Mouse (Mus musculus) limb, embryonic 11.5 days (tissue): ENCODE data around the gene Cntn1. TPM values are rescaled to one million over a fixed set of nuclear protein-coding genes. Genes with fewer than 3 reads are reported as not detected.

Source experiments
- ATAC-seq: fragments of 200-750 bp; cut with Nextera tagmentation; 2 replicates; pipeline ENCODE4 v1.8.0; 2017; ENCODE audit warnings: low read depth; ENCODE audit not compliant: insufficient number of reproducible peaks, low FRiP score, low TSS enrichment
- DNase-seq: peaks from one replicate; pipeline ENCODE4 v3.0.0-alpha.2; 2015; ENCODE audit warnings: low spot score
- H3K27ac ChIP-seq: fragments of 300-500 bp; sonication (generic); replicated peaks from 2 replicates; pipeline ENCODE4 v1.5.1; 2014; ENCODE audit warnings: low read depth, mild to moderate bottlenecking, low read length
- H3K27me3 ChIP-seq: fragments of 300-500 bp; sonication (generic); 2 replicates; pipeline ENCODE4 v1.6.1; 2014; ENCODE audit warnings: mild to moderate bottlenecking, low read length, mixed read lengths; ENCODE audit not compliant: control insufficient read depth, insufficient read depth
- H3K36me3 ChIP-seq: fragments of 300-500 bp; sonication (generic); 2 replicates; pipeline ENCODE4 v1.6.1; 2014; ENCODE audit warnings: mild to moderate bottlenecking, low read length, moderate library complexity, mixed read lengths; ENCODE audit not compliant: control insufficient read depth, insufficient read depth
- H3K4me1 ChIP-seq: fragments of 300-500 bp; sonication (generic); 2 replicates; pipeline ENCODE4 v1.6.1; 2014; ENCODE audit warnings: low read length, mixed read lengths; ENCODE audit not compliant: control insufficient read depth, insufficient read depth
- H3K4me2 ChIP-seq: fragments of 300-500 bp; sonication (generic); 2 replicates; pipeline ENCODE4 v1.6.1; 2014; ENCODE audit warnings: low read depth, mild to moderate bottlenecking, moderate library complexity; ENCODE audit not compliant: severe bottlenecking
- H3K4me3 ChIP-seq: fragments of 300-500 bp; sonication (generic); 2 replicates; pipeline ENCODE4 v1.5.1; 2014; ENCODE audit warnings: low read depth, low read length
- H3K9ac ChIP-seq: fragments of 300-500 bp; sonication (generic); 2 replicates; pipeline ENCODE4 v1.6.1; 2014; ENCODE audit warnings: mild to moderate bottlenecking, low read length
- H3K9me3 ChIP-seq: fragments of 300-500 bp; sonication (generic); 2 replicates; pipeline ENCODE4 v1.6.1; 2016; ENCODE audit warnings: low read length; ENCODE audit not compliant: control insufficient read depth
- WGBS: fragments of 180-500 bp; shearing (Covaris S2); extraction: QIAGEN DNeasy Blood & Tissue Kit; methylation state at CpG from one replicate; pipeline ENCODE4 v1.1.7; 2014; 5-methylcytosine and 5-hydroxymethylcytosine counted together
- polyA plus RNA-seq: library from polyadenylated mRNA; unstranded; fragments of >200 nt; fragmentation: Nextera tagmentation; extraction: Ambion mirVana; gene quantifications from 2 replicates; pipeline ENCODE4 v1.2.1, GENCODE M21; 2014

Cntn1 gene
- polyA plus RNA-seq, 1 experiment from 2014 or later, result 0.64 TPM

DNA sequence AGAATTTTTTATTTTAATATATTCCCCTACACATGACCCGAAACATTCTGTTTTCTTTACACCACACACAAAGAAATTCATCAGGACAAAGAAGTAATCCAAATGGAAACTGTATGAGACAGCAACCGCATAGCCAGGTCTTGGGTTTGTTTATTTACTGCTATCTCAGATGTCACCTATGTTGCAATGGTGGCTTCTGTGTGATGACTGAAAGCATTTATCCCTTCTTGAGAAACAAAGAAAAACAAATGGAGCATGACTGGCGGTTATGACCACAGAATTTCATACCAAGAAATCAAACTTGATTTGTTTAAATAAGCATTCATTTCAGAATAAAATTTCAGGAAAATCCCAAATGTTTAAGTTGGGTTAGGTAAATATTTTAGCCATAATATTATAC lies 245.5 kb downstream of the Cntn1 start:
- H3K9ac ChIP-seq, result no peak overlapping the region
- H3K27ac ChIP-seq, result no peak overlapping the region
- H3K4me3 ChIP-seq, result no peak overlapping the region
- 0 out of 2 replicates have a peak, but pooled peaks cover under 1% of the 10 kb centered on the region for H3K4me1 ChIP-seq
- DNase-seq (no peak), ATAC-seq (no peak)
- no peak overlapping the region for H3K4me2 ChIP-seq
- H3K36me3 ChIP-seq, result no peaks in the 10 kb centered on the region
- no peaks in the 10 kb centered on the region for H3K9me3 ChIP-seq
- H3K27me3 ChIP-seq, result no peaks in the 10 kb centered on the region
- WGBS, result 95% methylated on average over 3 of the region's 3 CpGs

DNA sequence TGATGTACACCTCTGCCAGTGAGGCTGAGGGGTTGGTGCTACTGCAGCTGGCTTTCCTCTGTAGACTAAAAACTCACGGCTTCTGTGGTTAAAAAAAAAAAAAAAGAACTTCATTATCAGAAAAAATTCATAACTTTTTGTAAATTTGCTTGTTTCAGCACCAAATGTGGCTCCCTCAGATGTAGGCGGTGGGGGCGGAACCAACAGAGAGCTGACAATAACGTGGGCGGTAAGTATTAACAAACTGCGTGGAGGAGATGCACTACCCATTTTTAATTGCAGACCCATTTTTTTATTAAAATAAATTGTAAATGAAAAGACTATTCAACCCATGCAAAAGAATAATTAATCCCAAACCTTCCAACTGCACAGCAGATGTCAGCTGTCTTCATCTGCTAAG lies 251.8 kb downstream of the Cntn1 start:
- H3K27me3 ChIP-seq, result no peaks in the 10 kb centered on the region
- H3K4me3 ChIP-seq, result no peak overlapping the region
- no peak overlapping the region for H3K4me2 ChIP-seq
- WGBS, result 87% methylated on average over 6 of the region's 6 CpGs
- H3K4me1 ChIP-seq, result 0 out of 2 replicates have a peak, but pooled peaks cover 2% of the 10 kb centered on the region
- DNase-seq, result no peak
- no peak overlapping the region for H3K9ac ChIP-seq
- no peaks in the 10 kb centered on the region for H3K36me3 ChIP-seq
- ATAC-seq, result no peak
- no peaks in the 10 kb centered on the region for H3K9me3 ChIP-seq
- H3K27ac ChIP-seq, result no peak overlapping the region

DNA sequence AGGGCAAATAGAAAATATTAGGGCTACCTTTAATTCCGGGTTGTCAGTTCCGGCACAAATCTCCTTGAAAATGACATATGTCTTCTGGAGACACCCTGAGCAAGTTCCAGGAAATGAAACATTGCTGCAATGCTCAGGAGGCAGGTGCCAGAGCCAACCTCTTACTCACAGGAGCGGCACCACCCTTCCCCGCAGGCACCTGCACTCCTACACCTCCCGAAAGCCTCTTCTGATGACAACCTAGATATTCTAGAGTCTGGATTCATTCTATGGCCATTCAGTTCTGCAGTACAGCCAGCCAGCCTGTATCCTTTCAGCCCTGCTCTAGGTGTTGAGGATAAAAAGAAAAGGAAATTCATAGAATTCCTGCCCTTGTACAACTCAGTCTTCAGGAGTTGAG lies 253.3 kb downstream of the Cntn1 start:
- no peaks in the 10 kb centered on the region for H3K9me3 ChIP-seq
- 80% methylated on average over 5 of the region's 5 CpGs for WGBS
- H3K36me3 ChIP-seq, result no peaks in the 10 kb centered on the region
- H3K4me1 ChIP-seq, result 0 out of 2 replicates have a peak, but pooled peaks cover 2% of the 10 kb centered on the region
- no peak overlapping the region for H3K9ac ChIP-seq
- no peak for ATAC-seq
- no peak overlapping the region for H3K4me2 ChIP-seq
- DNase-seq, result no peak
- no peaks in the 10 kb centered on the region for H3K27me3 ChIP-seq
- no peak overlapping the region for H3K27ac ChIP-seq
- H3K4me3 ChIP-seq, result no peak overlapping the region

DNA sequence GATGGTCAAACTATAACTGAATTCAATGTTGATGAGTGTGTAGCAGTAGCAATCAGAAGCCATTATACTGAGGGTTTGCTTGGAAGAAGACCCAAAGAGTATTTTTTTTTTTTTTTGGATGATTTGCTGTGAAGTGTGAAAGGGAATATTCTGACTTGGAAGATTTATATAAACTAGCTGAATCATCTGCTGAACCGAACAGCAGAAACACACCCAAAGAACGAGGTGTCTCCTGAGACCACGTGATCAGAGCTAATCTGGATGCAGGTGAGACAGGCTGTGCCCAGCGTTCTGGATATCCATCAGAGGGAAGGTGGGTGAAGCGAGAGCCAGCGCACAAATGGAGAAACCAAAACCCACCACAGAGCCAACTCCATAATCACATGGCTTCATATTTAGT lies 271.0 kb downstream of the Cntn1 start:
- no peak overlapping the region for H3K27ac ChIP-seq
- H3K4me1 ChIP-seq, result no peaks in the 10 kb centered on the region
- no peak overlapping the region for H3K4me3 ChIP-seq
- ATAC-seq (no peak), DNase-seq (no peak)
- H3K27me3 ChIP-seq, result no peaks in the 10 kb centered on the region
- no peak overlapping the region for H3K4me2 ChIP-seq
- no peaks in the 10 kb centered on the region for H3K36me3 ChIP-seq
- WGBS, result 89% methylated on average over 6 of the region's 6 CpGs
- no peaks in the 10 kb centered on the region for H3K9me3 ChIP-seq
- no peak overlapping the region for H3K9ac ChIP-seq

DNA sequence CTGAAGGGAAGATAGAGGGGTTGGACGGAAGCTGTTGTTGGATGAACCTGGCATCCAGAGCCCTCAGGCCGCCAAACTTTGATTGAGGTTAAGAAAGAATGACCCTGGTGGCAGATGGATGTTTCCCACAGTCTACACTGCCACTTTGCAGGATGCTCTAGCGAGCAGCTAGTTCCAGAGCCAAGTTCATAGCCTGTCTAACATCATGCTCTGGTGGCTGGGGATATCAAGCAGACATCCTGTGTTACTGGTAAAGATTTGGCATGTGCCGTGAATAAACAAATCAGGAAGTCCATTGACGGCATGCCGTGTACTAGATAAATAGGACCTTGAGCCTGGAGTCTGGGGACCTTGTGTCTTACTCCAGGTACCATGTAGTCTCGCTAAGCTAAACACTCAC lies 276.1 kb downstream of the Cntn1 start:
- no peak for ATAC-seq
- Histone ChIP-seq H3K27me3 (no peaks in the 10 kb centered on the region), H3K27ac (no peak overlapping the region), H3K4me1 (no peaks in the 10 kb centered on the region), H3K4me2 (no peak overlapping the region), H3K36me3 (no peaks in the 10 kb centered on the region), H3K9me3 (no peaks in the 10 kb centered on the region), H3K4me3 (no peak overlapping the region), H3K9ac (no peak overlapping the region)
- WGBS, result 70% methylated on average over 7 of the region's 7 CpGs
- no peak for DNase-seq

DNA sequence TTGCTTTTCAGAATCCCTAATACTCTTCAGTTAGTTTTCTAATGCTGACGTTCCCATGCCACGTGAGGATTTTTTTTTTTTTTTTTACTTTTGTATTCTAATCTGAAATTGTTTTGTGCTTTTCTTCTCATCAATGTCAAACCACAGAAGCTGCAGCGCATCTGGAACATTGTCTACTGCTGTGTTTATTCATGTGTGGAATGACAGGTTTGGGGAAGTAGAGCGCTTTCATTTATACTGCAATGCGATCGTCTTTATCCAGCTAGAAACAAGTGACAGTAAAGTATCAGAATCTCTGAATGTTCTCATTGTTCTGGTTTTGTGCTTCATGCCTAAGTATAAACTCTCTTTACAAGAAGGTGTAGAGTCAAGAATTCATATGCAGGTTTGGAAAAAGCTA lies 289.3 kb downstream of the Cntn1 start:
- H3K9ac ChIP-seq, result no peak overlapping the region
- DNase-seq (no peak), ATAC-seq (no peak)
- H3K4me1 ChIP-seq, result no peaks in the 10 kb centered on the region
- no peaks in the 10 kb centered on the region for H3K36me3 ChIP-seq
- H3K27ac ChIP-seq, result no peak overlapping the region
- H3K4me3 ChIP-seq, result no peak overlapping the region
- 93% methylated on average over 6 of the region's 6 CpGs for WGBS
- H3K27me3 ChIP-seq, result no peaks in the 10 kb centered on the region
- H3K4me2 ChIP-seq, result no peak overlapping the region
- no peaks in the 10 kb centered on the region for H3K9me3 ChIP-seq

DNA sequence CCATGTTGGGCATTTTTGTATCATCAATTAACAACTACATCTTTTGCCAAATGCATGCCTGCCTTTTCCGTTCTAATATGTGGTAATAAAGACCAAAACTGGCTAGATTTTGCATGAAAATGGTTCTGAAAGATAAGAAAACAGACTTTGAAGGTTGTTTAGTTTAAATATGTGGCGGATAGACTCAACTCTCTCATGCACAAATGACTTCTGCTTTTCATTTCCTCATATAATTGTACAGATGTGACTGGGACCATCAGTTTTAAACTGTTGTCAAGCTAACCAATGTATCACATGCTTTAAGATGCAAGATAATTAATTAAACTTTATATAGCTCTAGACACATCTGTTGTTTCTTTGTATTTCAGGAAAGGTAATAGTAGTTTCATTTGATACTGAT lies 290.5 kb downstream of the Cntn1 start:
- Histone ChIP-seq H3K4me1 (no peaks in the 10 kb centered on the region), H3K9me3 (no peaks in the 10 kb centered on the region), H3K36me3 (no peaks in the 10 kb centered on the region), H3K27me3 (no peaks in the 10 kb centered on the region), H3K9ac (no peak overlapping the region), H3K4me2 (no peak overlapping the region), H3K27ac (no peak overlapping the region), H3K4me3 (no peak overlapping the region)
- WGBS, result 89% methylated on average over 2 of the region's 2 CpGs
- no peak for DNase-seq
- ATAC-seq, result no peak

DNA sequence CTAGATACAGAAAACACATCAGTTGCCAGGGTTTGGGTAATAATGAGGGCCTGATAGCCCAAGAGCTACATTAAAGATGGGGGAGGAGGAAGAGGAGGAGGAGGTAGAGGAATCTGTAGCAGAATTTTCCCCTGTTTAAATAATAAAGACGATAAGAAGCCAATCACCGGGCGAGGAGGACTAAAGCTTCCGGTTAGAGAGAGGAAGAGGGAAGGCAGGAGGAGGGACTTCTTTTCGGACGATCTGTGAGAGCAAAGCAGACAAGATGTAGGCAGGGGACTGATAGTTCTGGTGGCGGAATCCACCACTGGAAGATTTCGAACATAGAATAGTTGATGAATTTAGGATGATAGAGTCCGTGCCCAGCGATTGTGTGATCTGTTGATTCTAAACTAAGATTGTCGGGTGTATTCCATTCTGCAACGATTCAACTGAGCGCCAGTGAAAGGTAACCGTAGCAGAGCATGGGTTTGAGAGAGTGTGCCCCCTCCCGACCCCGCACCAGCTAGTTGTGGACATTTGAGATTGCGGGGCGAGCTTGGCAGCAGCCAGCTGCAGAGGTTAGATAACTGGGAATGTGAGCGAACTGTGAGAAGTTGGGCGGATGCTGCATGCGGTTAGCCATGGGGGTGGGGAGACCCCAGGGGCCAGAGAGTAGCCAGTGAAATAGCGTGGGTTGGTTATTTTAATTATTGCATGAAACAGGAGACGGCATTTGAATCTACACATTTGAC lies 293.3 kb downstream of the Cntn1 start:
- Histone ChIP-seq H3K4me2 (no peak overlapping the region), H3K27ac (no peak overlapping the region), H3K9ac (no peak overlapping the region), H3K36me3 (no peaks in the 10 kb centered on the region), H3K9me3 (no peaks in the 10 kb centered on the region), H3K4me1 (no peaks in the 10 kb centered on the region), H3K4me3 (no peak overlapping the region), H3K27me3 (no peaks in the 10 kb centered on the region)
- 80% methylated on average over 23 of the region's 23 CpGs for WGBS
- DNase-seq (no peak), ATAC-seq (no peak)

DNA sequence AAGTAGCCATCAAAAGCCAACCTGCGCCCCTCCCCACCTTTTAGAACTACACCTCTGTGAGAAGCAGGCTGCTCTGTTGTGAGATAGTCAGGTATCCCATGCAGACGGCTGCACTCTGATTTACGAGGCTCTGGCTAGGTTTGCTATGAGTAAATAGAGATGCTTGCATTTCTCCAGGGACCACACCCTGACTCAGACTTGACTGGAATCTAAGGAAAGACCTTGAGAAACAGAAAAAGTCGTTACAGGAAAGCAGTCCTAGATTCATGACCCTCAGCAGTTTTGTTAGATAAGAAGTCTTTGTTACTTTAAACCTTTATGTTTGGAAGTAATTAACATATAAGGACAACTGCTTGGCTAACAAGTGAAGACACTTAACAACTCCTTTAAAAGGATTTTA lies 296.5 kb downstream of the Cntn1 start:
- WGBS, result 50% methylated on average over 4 of the region's 4 CpGs
- Histone ChIP-seq H3K27me3 (no peaks in the 10 kb centered on the region), H3K4me2 (no peak overlapping the region), H3K4me3 (no peak overlapping the region), H3K36me3 (no peaks in the 10 kb centered on the region), H3K9ac (no peak overlapping the region), H3K27ac (no peak overlapping the region), H3K4me1 (no peaks in the 10 kb centered on the region), H3K9me3 (no peaks in the 10 kb centered on the region)
- no peak for DNase-seq
- no peak for ATAC-seq
